Mouse (Mus musculus): ENCODE measurements around the gene Gpr37l1. TPM values are rescaled to one million over a fixed set of nuclear protein-coding genes. Genes with fewer than 3 reads are reported as not detected.
"Not testable (repeated sequence)": the region's sequence is repeated elsewhere in the genome, so short reads cannot be mapped to it uniquely, and the experiment has no call there.

Gene Gpr37l1
- polyA plus RNA-seq, 1 experiment from 2014 or later, result not detected

- Histone ChIP-seq H3K4me3 (replicated peaks) (no peak overlapping the region), H3K4me1 (peaks cover 6% of the 10 kb centered on the region; the same call in 1 of the 2 replicates), H3K27me3 (peaks cover 28% of the 10 kb centered on the region), H3K27ac (no peak overlapping the region), H3K9ac (no peak overlapping the region), H3K9me3 (no peaks in the 10 kb centered on the region), H3K36me3 (replicated peaks) (no peaks in the 10 kb centered on the region), H3K4me2 (no peak overlapping the region)
- ATAC-seq (ENCODE audit: low FRiP score), result no peak
- 61% methylated on average over 6 of the region's 6 CpGs for WGBS
Measured at GRCm38 (mm10) chr1:135128011-135128441, 39.5 kb downstream of the Gpr37l1 start.

GRCm38 (mm10) chr1:135126443-135127027 lies 40.9 kb downstream of the Gpr37l1 start:
- no peak overlapping the region for H3K9ac ChIP-seq
- peaks cover 28% of the 10 kb centered on the region for H3K27me3 ChIP-seq
- H3K4me2 ChIP-seq, result no peak overlapping the region
- H3K4me3 ChIP-seq (replicated peaks), result no peak overlapping the region
- peaks cover 6% of the 10 kb centered on the region; the same call in 1 of the 2 replicates for H3K4me1 ChIP-seq
- H3K36me3 ChIP-seq (replicated peaks), result no peaks in the 10 kb centered on the region
- H3K9me3 ChIP-seq, result no peaks in the 10 kb centered on the region
- ATAC-seq (ENCODE audit: low FRiP score), result no peak
- WGBS, result 69% methylated on average over 4 of the region's 4 CpGs
- H3K27ac ChIP-seq, result no peak overlapping the region

- Histone ChIP-seq H3K36me3 (replicated peaks) (no peaks in the 10 kb centered on the region), H3K27me3 (peaks cover 26% of the 10 kb centered on the region), H3K4me3 (replicated peaks) (no peak overlapping the region), H3K4me1 (peaks cover 6% of the 10 kb centered on the region; the same call in 1 of the 2 replicates), H3K27ac (no peak overlapping the region), H3K9ac (no peak overlapping the region), H3K9me3 (no peaks in the 10 kb centered on the region), H3K4me2 (no peak overlapping the region)
- ATAC-seq (ENCODE audit: low FRiP score), result no peak
- WGBS, result 66% methylated on average over 8 of the region's 8 CpGs
Measured at GRCm38 (mm10) chr1:135125990-135126389, 41.5 kb downstream of the Gpr37l1 start.

- Histone ChIP-seq H3K27me3 (peaks cover 20% of the 10 kb centered on the region), H3K36me3 (replicated peaks) (no peaks in the 10 kb centered on the region), H3K27ac (no peak overlapping the region), H3K4me2 (no peak overlapping the region), H3K4me3 (replicated peaks) (no peak overlapping the region), H3K4me1 (peaks cover 6% of the 10 kb centered on the region; the same call in 1 of the 2 replicates), H3K9ac (no peak overlapping the region), H3K9me3 (no peaks in the 10 kb centered on the region)
- ATAC-seq (ENCODE audit: low FRiP score), result no peak
- WGBS, result 94% methylated on average over 8 of the region's 8 CpGs
Measured at GRCm38 (mm10) chr1:135124573-135125363, 42.7 kb downstream of the Gpr37l1 start.

GRCm38 (mm10) chr1:135112661-135113060 lies 54.8 kb downstream of the Gpr37l1 start:
- no peaks in the 10 kb centered on the region for H3K36me3 ChIP-seq (replicated peaks)
- no peaks in the 10 kb centered on the region for H3K4me1 ChIP-seq
- H3K4me3 ChIP-seq (replicated peaks), result no peak overlapping the region
- no peak overlapping the region for H3K4me2 ChIP-seq
- no peak for ATAC-seq (ENCODE audit: low FRiP score)
- peaks cover 26% of the 10 kb centered on the region for H3K27me3 ChIP-seq
- no peak overlapping the region for H3K9ac ChIP-seq
- H3K9me3 ChIP-seq, result no peaks in the 10 kb centered on the region
- WGBS, result 11% methylated on average over 8 of the region's 8 CpGs
- H3K27ac ChIP-seq, result no peak overlapping the region

- not testable (repeated sequence) for ATAC-seq (ENCODE audit: low FRiP score); H3K4me3 ChIP-seq (replicated peaks); H3K4me1 ChIP-seq; H3K36me3 ChIP-seq (replicated peaks); H3K9ac ChIP-seq; H3K4me2 ChIP-seq; H3K27ac ChIP-seq; H3K9me3 ChIP-seq
- WGBS, result 72% methylated on average over 5 of the region's 5 CpGs
- H3K27me3 ChIP-seq, result peaks cover 38% of the 10 kb centered on the region
Measured at GRCm38 (mm10) chr1:135111271-135111670, 56.2 kb downstream of the Gpr37l1 start.

Other genes starting within 250 kb of the Gpr37l1 start
- gene Ppp1r12b, start 211.7 kb downstream of the Gpr37l1 start, polyA plus RNA-seq (2016; fragmentation: Nextera tagmentation; extraction: Ambion mirVana), result 12.2 and 13.8 TPM in 2 replicates
- 49.7 and 50.3 TPM in 2 replicates for gene Ube2t, start 205.1 kb downstream of the Gpr37l1 start, polyA plus RNA-seq (2016; fragmentation: Nextera tagmentation; extraction: Ambion mirVana)
- gene Lgr6, start 62.4 kb downstream of the Gpr37l1 start, polyA plus RNA-seq (2016; fragmentation: Nextera tagmentation; extraction: Ambion mirVana), result 0.36 and 0.42 TPM in 2 replicates
- 0.78 and 1.0 TPM in 2 replicates for gene Ptpn7, start 35.0 kb downstream of the Gpr37l1 start, polyA plus RNA-seq (2016; fragmentation: Nextera tagmentation; extraction: Ambion mirVana)
- gene Arl8a, start 20.9 kb downstream of the Gpr37l1 start, polyA plus RNA-seq (2016; fragmentation: Nextera tagmentation; extraction: Ambion mirVana), result 113 and 119 TPM in 2 replicates
- gene Elf3, start 90.9 kb upstream of the Gpr37l1 start, polyA plus RNA-seq (2016; fragmentation: Nextera tagmentation; extraction: Ambion mirVana), result 1.3 TPM in 2 replicates
- 93.0 and 97.7 TPM in 2 replicates for gene Rnpep, start 116.4 kb upstream of the Gpr37l1 start, polyA plus RNA-seq (2016; fragmentation: Nextera tagmentation; extraction: Ambion mirVana)
- gene Timm17a, start 146.1 kb upstream of the Gpr37l1 start, polyA plus RNA-seq (2016; fragmentation: Nextera tagmentation; extraction: Ambion mirVana), result 142 and 159 TPM in 2 replicates
- gene Lmod1, start 157.1 kb upstream of the Gpr37l1 start, polyA plus RNA-seq (2016; fragmentation: Nextera tagmentation; extraction: Ambion mirVana), result 0.49 and 0.51 TPM in 2 replicates
- 67.3 and 70.6 TPM in 2 replicates for gene Shisa4, start 207.6 kb upstream of the Gpr37l1 start, polyA plus RNA-seq (2016; fragmentation: Nextera tagmentation; extraction: Ambion mirVana)

All from forebrain, embryonic 12.5 days (tissue).